Mouse (Mus musculus) C2C12 (cell line): ENCODE results near the gene Pax4.

Experiments
- CEBPB ChIP-seq: IDR thresholded peaks from one replicate; pipeline ENCODE4 v1.6.1; 2011; ENCODE audit warnings: low read depth, mild to moderate bottlenecking, control low read depth, moderate library complexity
- CTCF ChIP-seq: IDR thresholded peaks from one replicate; pipeline ENCODE4 v1.5.1; 2011; ENCODE audit not compliant: control insufficient read depth, insufficient read depth, insufficient read length
- FOSL1 ChIP-seq: IDR thresholded peaks from one replicate; pipeline ENCODE4 v1.8.0; 2011; ENCODE audit warnings: mild to moderate bottlenecking, low read length; ENCODE audit not compliant: poor library complexity, insufficient read depth, severe bottlenecking
- MAX ChIP-seq: IDR thresholded peaks from one replicate; pipeline ENCODE4 v1.6.1; 2011; ENCODE audit warnings: mild to moderate bottlenecking, control low read depth
- MYOG ChIP-seq: IDR thresholded peaks from one replicate; pipeline ENCODE4 v1.6.1; 2011; ENCODE audit not compliant: control insufficient read depth, insufficient read length; ENCODE audit errors: extremely low read depth
- USF1 ChIP-seq: IDR thresholded peaks from one replicate; pipeline ENCODE4 v1.6.1; 2011; ENCODE audit warnings: low read depth, mild to moderate bottlenecking, control low read depth, moderate library complexity

DNA sequence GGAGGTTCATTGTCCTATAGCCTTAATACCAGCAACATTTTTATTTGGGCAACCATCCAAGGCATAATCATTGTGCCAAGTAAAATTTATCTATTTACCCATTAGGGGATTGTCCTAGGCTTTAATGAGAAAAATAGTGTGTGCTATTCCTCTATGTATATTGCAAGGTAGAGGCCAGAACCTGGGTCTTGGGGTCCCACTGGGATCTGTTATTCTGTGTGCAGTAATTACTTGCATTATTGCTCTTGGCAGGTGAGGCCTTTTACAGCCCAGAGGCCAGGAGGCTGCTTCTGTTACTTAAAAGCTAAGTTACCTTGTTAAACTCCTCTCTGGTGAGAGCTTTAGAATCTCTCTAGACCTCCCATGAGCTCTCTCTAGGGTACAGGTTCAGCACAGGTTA is 42.0 kb upstream of the Pax4 start:
- TF ChIP-seq CTCF = no peak
- no peak for TF ChIP-seq MAX
- no peak for TF ChIP-seq USF1
- no peak for TF ChIP-seq FOSL1
- TF ChIP-seq MYOG = no peak
- TF ChIP-seq CEBPB = no peak
